Mouse (Mus musculus): ENCODE data around the gene Borcs8. TPM values are rescaled to one million over a fixed set of nuclear protein-coding genes. Genes with fewer than 3 reads are reported as not detected.

The Borcs8 gene
- 45.9 and 57.4 TPM in 2 replicates for polyA plus RNA-seq (2014; fragmentation: Nextera tagmentation; extraction: Ambion mirVana)

DNA sequence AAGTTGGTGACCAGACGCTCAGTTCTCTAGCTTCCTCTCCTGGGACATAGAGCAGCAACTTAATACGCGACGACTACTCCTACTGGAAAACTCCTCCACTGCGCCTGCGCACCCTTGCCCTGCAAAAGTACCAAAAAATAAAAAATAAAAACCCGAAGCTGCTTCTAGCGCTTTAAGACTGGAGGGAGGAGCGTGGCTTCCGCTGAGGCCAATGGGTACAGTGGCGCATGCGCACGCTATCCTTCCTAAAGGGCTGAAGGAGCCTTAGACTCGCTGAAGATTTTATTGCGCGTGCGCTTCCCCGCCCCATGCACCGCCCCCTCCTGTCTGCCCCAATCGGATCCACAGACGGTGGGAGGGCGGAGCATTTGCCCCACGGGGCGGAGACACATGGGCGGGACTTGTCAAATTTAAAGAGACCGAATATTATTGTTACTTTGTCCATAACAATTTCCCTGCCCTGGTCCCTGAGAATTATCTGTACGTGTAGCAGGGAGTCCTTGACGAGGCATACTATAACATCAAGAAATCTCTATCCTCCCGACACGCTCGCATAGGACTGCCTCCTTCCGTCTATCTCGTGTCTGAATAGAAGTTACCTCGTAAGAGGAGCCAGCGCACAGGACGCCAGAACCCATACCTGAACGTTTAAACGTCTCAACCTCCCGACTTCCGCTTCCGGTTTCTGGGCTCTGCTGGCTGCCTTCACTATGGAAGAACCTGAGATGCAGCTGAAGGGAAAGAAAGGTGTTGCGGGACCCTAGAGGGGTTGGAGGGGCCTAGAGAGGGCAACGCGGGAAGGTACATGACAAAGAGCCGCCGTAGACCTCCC, at the start of gene Borcs8, which contains the start of the genes Rfxank and Mef2b:
Gene Borcs8 (plus strand): TSS at position 474 of the 832 bp plus-strand sequence.
Gene Rfxank (minus strand): TSS at position 129 of the 832 bp plus-strand sequence.
Gene Mef2b (plus strand): TSS at position 686 of the 832 bp plus-strand sequence.
- H3K27me3 ChIP-seq (ENCODE audit: control insufficient read depth, insufficient read depth, low read length) = no peaks in the 10 kb centered on the region
- H3K36me3 ChIP-seq (ENCODE audit: control insufficient read depth, insufficient read depth, low read length) = peaks cover 33% of the 10 kb centered on the region
- ATAC-seq (ENCODE audit: insufficient number of reproducible peaks, insufficient read depth, low FRiP score, low read depth) = peak; percentile 97
- peak within 1 kb of the TSS; percentile 63 for H3K4me3 ChIP-seq (ENCODE audit: low read depth, low read length)
- no peaks in the 10 kb centered on the region for H3K9me3 ChIP-seq (ENCODE audit: control insufficient read depth, low read depth, low read length)
- peak within 1 kb of the TSS; percentile 58 for H3K9ac ChIP-seq (replicated peaks; ENCODE audit: low read depth, low read length)
- peak within 1 kb of the TSS; percentile 49; the same call in 1 of the 2 replicates for H3K27ac ChIP-seq (ENCODE audit: low read length)
- peaks cover 19% of the 10 kb centered on the region for H3K4me1 ChIP-seq (ENCODE audit: control insufficient read depth, insufficient read depth, low read length)
- peak within 1 kb of the TSS; percentile 67 for H3K4me2 ChIP-seq (replicated peaks; ENCODE audit: low read depth, low read length)
- WGBS = under 1% methylated on average over 46 of the region's 46 CpGs

DNA sequence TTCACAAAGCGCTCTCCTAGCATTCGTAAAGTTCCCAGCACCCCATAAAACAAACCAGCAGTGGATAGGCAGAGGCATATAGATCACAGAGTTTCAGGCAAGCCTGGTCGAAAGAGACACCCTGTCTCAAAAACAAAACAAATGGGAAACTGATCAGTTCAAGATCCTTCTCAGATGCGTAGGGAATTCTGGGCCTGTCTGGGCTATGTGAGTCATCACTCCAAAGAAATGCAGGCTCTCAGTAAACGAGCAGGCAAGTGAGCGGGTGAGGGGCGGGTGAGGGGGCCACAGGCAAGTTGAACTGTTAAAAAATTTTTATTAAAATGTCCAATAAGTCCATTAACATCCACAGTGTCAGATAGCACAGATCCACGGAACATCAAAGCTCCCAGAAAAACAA, 46.5 kb upstream of the Borcs8 start:
- H3K36me3 ChIP-seq (ENCODE audit: control insufficient read depth, insufficient read depth, low read length) = no peaks in the 10 kb centered on the region
- H3K9me3 ChIP-seq (ENCODE audit: control insufficient read depth, low read depth, low read length) = no peaks in the 10 kb centered on the region
- no peak overlapping the region for H3K4me2 ChIP-seq (replicated peaks; ENCODE audit: low read depth, low read length)
- H3K27me3 ChIP-seq (ENCODE audit: control insufficient read depth, insufficient read depth, low read length) = peaks cover 22% of the 10 kb centered on the region
- no peak overlapping the region for H3K27ac ChIP-seq (ENCODE audit: low read length)
- no peak overlapping the region for H3K9ac ChIP-seq (replicated peaks; ENCODE audit: low read depth, low read length)
- H3K4me3 ChIP-seq (ENCODE audit: low read depth, low read length) = no peak overlapping the region
- WGBS = 53% methylated on average over 8 of the region's 8 CpGs
- H3K4me1 ChIP-seq (ENCODE audit: control insufficient read depth, insufficient read depth, low read length) = 0 out of 2 replicates have a peak, but pooled peaks cover 2% of the 10 kb centered on the region
- no peak for ATAC-seq (ENCODE audit: insufficient number of reproducible peaks, insufficient read depth, low FRiP score, low read depth)

DNA sequence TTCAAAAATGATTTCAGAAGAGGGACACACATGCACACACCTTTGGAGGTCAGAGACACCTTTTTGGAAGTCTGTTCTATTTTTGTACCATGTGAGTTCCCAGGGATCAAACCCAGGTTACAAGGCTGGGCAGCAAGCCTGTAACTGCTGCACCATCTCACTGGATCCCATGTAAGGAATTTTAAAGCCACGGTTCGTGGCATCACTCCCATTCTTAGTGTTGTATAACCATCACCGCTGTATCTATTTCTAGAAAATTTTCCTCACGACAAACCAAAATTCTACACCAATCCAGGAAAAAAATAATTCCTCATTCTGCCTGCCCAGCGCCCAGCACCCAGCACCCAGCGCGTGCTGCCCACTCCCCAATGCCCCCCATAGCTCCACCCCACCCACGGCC, 40.0 kb upstream of the Borcs8 start:
- H3K27me3 ChIP-seq (ENCODE audit: control insufficient read depth, insufficient read depth, low read length) = no peaks in the 10 kb centered on the region
- 72% methylated on average over 8 of the region's 8 CpGs for WGBS
- no peaks in the 10 kb centered on the region for H3K9me3 ChIP-seq (ENCODE audit: control insufficient read depth, low read depth, low read length)
- H3K4me1 ChIP-seq (ENCODE audit: control insufficient read depth, insufficient read depth, low read length) = no peaks in the 10 kb centered on the region
- H3K4me2 ChIP-seq (replicated peaks; ENCODE audit: low read depth, low read length) = no peak overlapping the region
- no peak overlapping the region for H3K27ac ChIP-seq (ENCODE audit: low read length)
- no peak overlapping the region for H3K4me3 ChIP-seq (ENCODE audit: low read depth, low read length)
- no peaks in the 10 kb centered on the region for H3K36me3 ChIP-seq (ENCODE audit: control insufficient read depth, insufficient read depth, low read length)
- H3K9ac ChIP-seq (replicated peaks; ENCODE audit: low read depth, low read length) = no peak overlapping the region
- ATAC-seq (ENCODE audit: insufficient number of reproducible peaks, insufficient read depth, low FRiP score, low read depth) = no peak

DNA sequence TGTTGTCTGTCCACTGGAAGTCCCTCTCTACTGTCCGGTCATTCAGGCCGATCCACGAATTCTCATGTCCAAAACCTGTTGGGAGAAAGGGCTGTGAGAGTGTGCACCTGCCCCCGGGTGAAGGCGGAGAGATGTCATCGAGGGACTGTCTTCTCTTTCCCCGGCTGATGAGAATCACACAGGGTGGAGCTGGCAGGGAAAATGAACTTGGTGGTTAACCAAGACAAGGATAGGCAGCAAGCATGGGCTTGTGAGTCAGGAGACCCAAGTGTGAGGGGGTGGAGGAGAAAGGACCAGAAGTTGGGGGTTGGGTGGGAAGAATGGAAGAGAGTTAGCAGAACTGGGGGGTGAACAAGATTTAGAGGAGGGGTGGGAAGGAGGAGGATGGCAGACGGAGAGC, 39.1 kb upstream of the Borcs8 start:
- Histone ChIP-seq H3K4me3 (ENCODE audit: low read depth, low read length) (no peak overlapping the region), H3K27ac (ENCODE audit: low read length) (no peak overlapping the region), H3K36me3 (ENCODE audit: control insufficient read depth, insufficient read depth, low read length) (no peaks in the 10 kb centered on the region), H3K9me3 (ENCODE audit: control insufficient read depth, low read depth, low read length) (no peaks in the 10 kb centered on the region), H3K9ac (replicated peaks; ENCODE audit: low read depth, low read length) (no peak overlapping the region), H3K27me3 (ENCODE audit: control insufficient read depth, insufficient read depth, low read length) (no peaks in the 10 kb centered on the region), H3K4me1 (ENCODE audit: control insufficient read depth, insufficient read depth, low read length) (no peaks in the 10 kb centered on the region), H3K4me2 (replicated peaks; ENCODE audit: low read depth, low read length) (no peak overlapping the region)
- no peak for ATAC-seq (ENCODE audit: insufficient number of reproducible peaks, insufficient read depth, low FRiP score, low read depth)
- 77% methylated on average over 8 of the region's 8 CpGs for WGBS

DNA sequence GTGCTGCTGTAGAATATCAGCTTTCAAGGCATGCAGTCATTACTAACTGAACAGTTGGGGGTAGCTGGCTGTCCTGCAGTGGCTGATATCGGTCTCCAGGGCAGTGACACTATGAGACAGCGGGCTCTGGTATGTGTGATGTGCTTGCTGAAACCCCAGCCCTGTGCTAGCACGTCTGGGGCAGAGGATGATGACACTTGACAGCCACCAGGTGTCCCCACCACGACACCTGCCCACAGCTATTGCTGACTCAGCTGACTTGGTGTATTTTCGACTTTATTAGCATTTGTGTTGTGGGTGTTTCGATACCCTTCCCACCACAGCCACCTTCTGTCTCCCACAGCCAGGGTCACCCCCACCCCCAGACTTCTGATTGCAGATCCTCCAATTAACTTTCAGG, 34.8 kb upstream of the Borcs8 start:
- H3K27me3 ChIP-seq (ENCODE audit: control insufficient read depth, insufficient read depth, low read length) = no peaks in the 10 kb centered on the region
- WGBS = 12% methylated on average over 6 of the region's 6 CpGs
- ATAC-seq (ENCODE audit: insufficient number of reproducible peaks, insufficient read depth, low FRiP score, low read depth) = no peak; the same call in 1 of the 2 replicates
- H3K4me1 ChIP-seq (ENCODE audit: control insufficient read depth, insufficient read depth, low read length) = no peaks in the 10 kb centered on the region
- H3K36me3 ChIP-seq (ENCODE audit: control insufficient read depth, insufficient read depth, low read length) = no peaks in the 10 kb centered on the region
- H3K4me2 ChIP-seq (replicated peaks; ENCODE audit: low read depth, low read length) = no peak overlapping the region
- no peak overlapping the region for H3K4me3 ChIP-seq (ENCODE audit: low read depth, low read length)
- no peak overlapping the region for H3K27ac ChIP-seq (ENCODE audit: low read length)
- H3K9me3 ChIP-seq (ENCODE audit: control insufficient read depth, low read depth, low read length) = no peaks in the 10 kb centered on the region
- H3K9ac ChIP-seq (replicated peaks; ENCODE audit: low read depth, low read length) = no peak overlapping the region

DNA sequence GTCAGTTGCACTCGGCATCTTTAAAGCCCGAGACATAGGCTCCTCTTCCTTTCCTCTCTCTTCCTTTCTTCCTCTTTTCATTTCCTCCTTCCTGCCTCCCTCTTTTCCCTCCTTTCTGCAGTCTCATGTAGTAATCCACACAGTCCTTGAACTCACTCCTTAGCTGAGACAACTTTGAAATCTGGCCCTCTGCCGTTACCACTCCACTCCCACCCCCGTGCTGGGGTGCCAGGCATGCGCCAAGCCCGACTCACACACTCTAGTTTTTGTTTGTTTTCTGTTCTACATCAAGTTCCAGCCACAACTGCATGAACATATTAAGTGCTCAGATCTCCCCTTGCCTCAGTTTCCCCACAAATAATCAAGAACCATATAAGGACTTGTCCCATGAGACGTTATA, 34.4 kb upstream of the Borcs8 start:
- ATAC-seq (ENCODE audit: insufficient number of reproducible peaks, insufficient read depth, low FRiP score, low read depth) = no peak
- H3K9me3 ChIP-seq (ENCODE audit: control insufficient read depth, low read depth, low read length) = no peaks in the 10 kb centered on the region
- no peak overlapping the region for H3K27ac ChIP-seq (ENCODE audit: low read length)
- no peak overlapping the region for H3K9ac ChIP-seq (replicated peaks; ENCODE audit: low read depth, low read length)
- H3K4me2 ChIP-seq (replicated peaks; ENCODE audit: low read depth, low read length) = no peak overlapping the region
- H3K36me3 ChIP-seq (ENCODE audit: control insufficient read depth, insufficient read depth, low read length) = no peaks in the 10 kb centered on the region
- WGBS = 79% methylated on average over 7 of the region's 7 CpGs
- H3K4me3 ChIP-seq (ENCODE audit: low read depth, low read length) = no peak overlapping the region
- no peaks in the 10 kb centered on the region for H3K4me1 ChIP-seq (ENCODE audit: control insufficient read depth, insufficient read depth, low read length)
- H3K27me3 ChIP-seq (ENCODE audit: control insufficient read depth, insufficient read depth, low read length) = no peaks in the 10 kb centered on the region

DNA sequence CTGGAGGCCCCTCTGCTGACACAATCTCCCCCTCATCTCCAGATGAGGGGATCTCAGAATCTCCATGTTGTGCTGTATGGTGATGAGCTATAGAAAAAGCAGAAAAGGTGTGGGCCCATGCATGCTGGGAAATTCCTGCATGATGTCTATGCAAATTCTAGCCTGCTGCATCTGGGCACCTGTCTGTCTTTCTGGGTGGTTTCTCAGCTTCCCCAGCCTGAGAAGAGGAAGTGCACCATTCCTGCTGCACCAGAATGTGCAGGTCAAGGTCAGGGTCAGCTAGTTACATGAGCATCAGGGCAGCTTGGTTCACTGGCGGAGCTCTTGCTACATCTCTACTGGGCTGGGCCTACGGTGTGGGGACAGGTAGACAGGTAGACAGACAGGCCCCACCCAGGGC, 28.8 kb upstream of the Borcs8 start:
- no peak overlapping the region for H3K4me3 ChIP-seq (ENCODE audit: low read depth, low read length)
- H3K4me1 ChIP-seq (ENCODE audit: control insufficient read depth, insufficient read depth, low read length) = no peaks in the 10 kb centered on the region
- no peak for ATAC-seq (ENCODE audit: insufficient number of reproducible peaks, insufficient read depth, low FRiP score, low read depth)
- no peaks in the 10 kb centered on the region for H3K36me3 ChIP-seq (ENCODE audit: control insufficient read depth, insufficient read depth, low read length)
- no peak overlapping the region for H3K4me2 ChIP-seq (replicated peaks; ENCODE audit: low read depth, low read length)
- no peaks in the 10 kb centered on the region for H3K9me3 ChIP-seq (ENCODE audit: control insufficient read depth, low read depth, low read length)
- H3K27ac ChIP-seq (ENCODE audit: low read length) = no peak overlapping the region
- peaks cover 40% of the 10 kb centered on the region for H3K27me3 ChIP-seq (ENCODE audit: control insufficient read depth, insufficient read depth, low read length)
- 72% methylated on average over 2 of the region's 2 CpGs for WGBS
- H3K9ac ChIP-seq (replicated peaks; ENCODE audit: low read depth, low read length) = no peak overlapping the region

DNA sequence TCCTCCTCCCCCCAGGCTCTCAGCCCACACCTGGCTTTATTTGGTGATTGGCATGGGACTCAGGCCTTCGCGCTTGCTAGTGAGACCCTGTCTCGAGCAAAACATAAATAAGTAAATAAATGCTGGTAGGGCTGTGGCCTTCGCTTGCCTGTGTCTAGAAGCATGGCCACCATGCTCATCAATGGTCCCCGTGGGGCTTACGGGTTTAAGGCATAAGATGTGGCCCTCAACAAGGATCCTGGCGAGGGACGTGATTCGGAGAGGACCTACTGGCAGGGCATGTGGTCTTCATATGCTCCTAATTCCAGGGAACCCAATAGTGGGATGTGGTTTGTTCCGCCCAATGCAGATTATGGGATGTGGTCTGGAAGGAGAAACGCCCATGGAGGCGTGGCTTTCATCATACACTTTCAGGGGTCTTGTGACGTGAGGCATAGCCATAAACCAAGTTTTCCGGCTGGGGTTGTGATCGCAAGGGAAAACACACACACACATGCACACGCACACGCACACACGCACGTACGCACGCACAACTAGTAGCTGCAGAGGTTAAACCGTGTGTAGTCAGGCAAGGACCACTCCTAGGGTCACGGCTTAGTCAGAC, 28.0 kb upstream of the Borcs8 start:
- Histone ChIP-seq H3K9me3 (ENCODE audit: control insufficient read depth, low read depth, low read length) (no peaks in the 10 kb centered on the region), H3K27me3 (ENCODE audit: control insufficient read depth, insufficient read depth, low read length) (peaks cover 40% of the 10 kb centered on the region), H3K4me1 (ENCODE audit: control insufficient read depth, insufficient read depth, low read length) (no peaks in the 10 kb centered on the region), H3K36me3 (ENCODE audit: control insufficient read depth, insufficient read depth, low read length) (no peaks in the 10 kb centered on the region), H3K4me3 (ENCODE audit: low read depth, low read length) (no peak overlapping the region), H3K9ac (replicated peaks; ENCODE audit: low read depth, low read length) (no peak overlapping the region), H3K4me2 (replicated peaks; ENCODE audit: low read depth, low read length) (no peak overlapping the region), H3K27ac (ENCODE audit: low read length) (no peak overlapping the region)
- no peak for ATAC-seq (ENCODE audit: insufficient number of reproducible peaks, insufficient read depth, low FRiP score, low read depth)
- 46% methylated on average over 23 of the region's 23 CpGs for WGBS
